Mouse (Mus musculus): ENCODE results near the gene Pspn.

- TF ChIP-seq CTCF (IDR thresholded peaks at IDR 0.05; ENCODE audit: insufficient read depth, low read depth, low read length): no peak
- no peak for TF ChIP-seq POLR2A (IDR thresholded peaks at IDR 0.05; ENCODE audit: insufficient read depth, low read depth, low read length)
Measured at GRCm38 (mm10) chr17:56985656-56986055, 14.2 kb downstream of the Pspn start.
